Mouse (Mus musculus) ES-E14 (cell line): ENCODE data around the gene Nxn.

ENCODE experiments used
- CHD2 ChIP-seq: IDR thresholded peaks from 2 replicates; pipeline ENCODE4 v1.6.1; 2014; ENCODE audit warnings: mild to moderate bottlenecking, low read depth, low read length, inconsistent platforms
- HCFC1 ChIP-seq: IDR thresholded peaks from 2 replicates; pipeline ENCODE4 v1.6.1; 2012; ENCODE audit warnings: low read length, inconsistent platforms, borderline replicate concordance; ENCODE audit not compliant: insufficient read depth
- MAFK ChIP-seq: IDR thresholded peaks from 2 replicates; pipeline ENCODE4 v1.6.1; 2014; ENCODE audit warnings: mild to moderate bottlenecking, low read depth, low read length, inconsistent platforms; ENCODE audit not compliant: insufficient read depth
- ZC3H11A ChIP-seq: IDR thresholded peaks from 2 replicates; pipeline ENCODE4 v1.6.1; 2012; ENCODE audit warnings: low read depth, mild to moderate bottlenecking, inconsistent platforms, low read length, borderline replicate concordance
- ZNF384 ChIP-seq: IDR thresholded peaks from 2 replicates; pipeline ENCODE4 v1.6.1; 2012; ENCODE audit warnings: low read depth, low read length, inconsistent platforms

GRCm38 (mm10) chr11:76334966-76335365 is 64.0 kb downstream of the Nxn start:
- TF ChIP-seq CHD2 (no peak), ZNF384 (no peak), ZC3H11A (no peak), MAFK (no peak), HCFC1 (no peak)
